Mouse (Mus musculus) spleen, adult 2 months (tissue): ENCODE results near the gene Cks1b. TPM values are rescaled to one million over a fixed set of nuclear protein-coding genes. Genes with fewer than 3 reads are reported as not detected.
A peak's percentile ranks its signal among the peaks of the same experiment; 100 is the strongest.

ENCODE experiments used
- DNase-seq, 2 experiments: peaks; one replicate each; pipeline versions ENCODE4 v3.0.0 to v3.0.0-alpha.2; 2012 to 2021; ENCODE audit warnings: low spot score in 2 of 2, low read depth in 1 of 2
- H3K27ac ChIP-seq: fragments of 200-500 bp; 2 replicates; pipeline ENCODE4 v1.5.1; 2012; ENCODE audit warnings: low read length, inconsistent platforms; ENCODE audit not compliant: insufficient read depth
- H3K27me3 ChIP-seq: fragments of 200-500 bp; 2 replicates; pipeline ENCODE4 v1.6.1; 2012; ENCODE audit warnings: mild to moderate bottlenecking, moderate library complexity, low read length, inconsistent platforms; ENCODE audit not compliant: control insufficient read depth, insufficient read depth
- H3K36me3 ChIP-seq: fragments of 200-500 bp; 2 replicates; pipeline ENCODE4 v1.6.1; 2012; ENCODE audit warnings: mild to moderate bottlenecking, low read length, inconsistent platforms; ENCODE audit not compliant: control insufficient read depth, insufficient read depth
- H3K4me1 ChIP-seq: fragments of 200-500 bp; 2 replicates; pipeline ENCODE4 v1.6.1; 2011; ENCODE audit warnings: inconsistent platforms; ENCODE audit not compliant: control insufficient read depth, insufficient read depth, insufficient read length
- H3K4me3 ChIP-seq: fragments of 200-500 bp; 2 replicates; pipeline ENCODE4 v1.5.1; 2011; ENCODE audit warnings: mild to moderate bottlenecking, inconsistent platforms; ENCODE audit not compliant: insufficient read depth, insufficient read length; ENCODE audit errors: extremely low read depth
- CTCF ChIP-seq: fragments of 200-500 bp; IDR thresholded peaks from 2 replicates; pipeline ENCODE4 v1.5.1; 2011; ENCODE audit warnings: mild to moderate bottlenecking, inconsistent platforms; ENCODE audit not compliant: insufficient read depth, insufficient read length, insufficient replicate concordance; ENCODE audit errors: extremely low read depth
- POLR2A ChIP-seq: fragments of 200-500 bp; IDR thresholded peaks from 2 replicates; pipeline ENCODE4 v1.6.1; 2011; ENCODE audit warnings: low read depth, low read length, inconsistent platforms
- WGBS: fragments of 180-500 bp; shearing (Covaris S2); methylation state at CpG from one replicate; pipeline ENCODE4 v1.1.7; 2018; 5-methylcytosine and 5-hydroxymethylcytosine counted together
- polyA plus RNA-seq: library from polyadenylated mRNA; depleted of rRNA; stranded (reverse); fragments of >200 nt; gene quantifications from 2 replicates; pipeline ENCODE4 v1.2.3, GENCODE M21; 2012

The Cks1b gene
- polyA plus RNA-seq, 1 experiment, result 20.6 TPM

DNA sequence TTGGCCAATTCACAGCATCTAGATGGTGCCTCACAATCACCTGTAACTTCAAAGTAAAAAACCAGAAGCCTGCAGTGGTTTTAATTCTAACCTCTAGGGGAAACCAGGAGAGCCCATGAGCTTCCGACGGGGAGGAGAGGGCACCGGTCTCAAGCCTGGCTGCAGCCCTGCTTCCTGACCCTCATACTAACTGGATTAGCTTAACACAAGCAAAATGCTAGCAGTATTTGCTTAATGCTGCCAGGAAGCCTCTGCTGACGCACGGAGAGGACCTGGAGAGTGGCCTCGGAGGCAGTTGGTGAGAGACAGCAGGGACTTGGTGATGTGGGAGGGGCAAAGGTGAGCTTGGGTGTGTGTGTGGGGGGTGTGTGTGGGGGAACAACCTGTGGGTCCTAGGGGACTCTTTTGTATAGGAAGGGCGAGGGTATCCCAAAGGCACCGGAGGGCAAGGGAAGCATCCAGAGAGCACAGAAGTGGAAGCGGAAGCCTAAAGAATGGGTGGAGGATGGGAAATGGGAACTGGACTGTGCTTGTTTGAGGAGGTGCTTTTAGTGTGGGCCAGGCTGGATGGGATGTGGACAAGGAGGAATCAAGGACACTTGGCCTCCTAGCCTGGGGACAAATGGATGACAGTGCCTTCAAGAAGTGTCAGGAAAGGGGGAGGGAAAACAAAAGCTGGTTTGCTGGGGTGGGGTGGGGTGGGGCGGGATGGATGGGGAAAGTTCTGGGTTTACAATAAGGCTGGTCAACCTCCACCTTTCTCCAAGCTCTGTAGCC, 36.4 kb upstream of the Cks1b start, which contains the start of gene Pmvk:
TSS of gene Pmvk (plus strand) at position 141 of the 777 bp plus-strand sequence.
- H3K27me3 ChIP-seq, result no peaks in the 10 kb centered on the region
- H3K36me3 ChIP-seq, result no peaks in the 10 kb centered on the region
- DNase-seq, result no peak
- no peaks in the 10 kb centered on the region for H3K4me1 ChIP-seq
- no peak within 1 kb of the TSS for H3K27ac ChIP-seq
- no peak within 1 kb of the TSS for H3K4me3 ChIP-seq
- 75% methylated on average over 10 of the region's 10 CpGs for WGBS
- TF ChIP-seq CTCF, result no peak
- no peak for TF ChIP-seq POLR2A

DNA sequence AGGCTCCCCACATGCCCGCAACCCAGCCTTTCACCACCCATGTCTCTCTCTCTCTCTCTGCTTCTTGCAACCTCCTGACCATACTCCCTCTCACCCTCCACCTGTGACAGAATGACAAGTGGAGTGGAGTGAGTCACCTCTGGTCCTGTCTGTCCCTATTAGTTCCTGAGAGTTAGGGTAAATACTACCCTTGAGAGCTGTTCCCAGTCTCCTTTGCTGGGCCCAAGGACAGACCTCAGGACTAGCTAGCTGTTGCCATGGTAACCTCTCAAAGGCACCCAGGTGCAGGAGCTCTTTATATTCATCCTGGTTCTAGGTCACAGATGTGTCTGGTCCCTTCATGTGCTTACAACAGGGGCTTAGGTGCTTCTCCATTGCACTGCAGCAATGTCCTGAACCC, 33.7 kb upstream of the Cks1b start:
- H3K36me3 ChIP-seq, result peaks cover 12% of the 10 kb centered on the region
- no peak overlapping the region for H3K4me3 ChIP-seq
- WGBS, result 95% methylated on average over 1 of the region's 1 CpGs
- no peaks in the 10 kb centered on the region for H3K27me3 ChIP-seq
- H3K27ac ChIP-seq, result no peak overlapping the region
- H3K4me1 ChIP-seq, result no peaks in the 10 kb centered on the region
- no peak for TF ChIP-seq POLR2A
- no peak for DNase-seq

DNA sequence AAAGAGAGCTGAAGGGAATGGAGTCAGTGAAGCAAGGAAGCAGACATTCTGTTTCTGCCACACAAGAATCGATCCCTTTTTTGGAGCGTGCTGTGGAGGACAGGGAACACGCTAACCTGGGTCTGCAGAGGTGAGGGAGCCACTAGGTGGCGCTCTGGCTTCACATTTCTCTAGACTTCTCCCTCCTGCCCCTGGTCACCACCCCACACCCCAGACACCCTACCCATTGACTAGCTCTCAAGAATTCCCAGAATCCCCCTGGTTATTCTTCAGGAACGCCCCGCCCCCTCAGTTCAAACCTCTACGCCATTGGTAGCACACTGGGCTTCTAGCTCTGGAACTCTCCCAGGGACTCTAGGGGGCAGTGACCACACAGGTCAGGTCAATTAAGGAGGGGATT, 31.4 kb upstream of the Cks1b start:
- Histone ChIP-seq H3K36me3 (peaks cover 31% of the 10 kb centered on the region), H3K27me3 (no peaks in the 10 kb centered on the region), H3K27ac (no peak overlapping the region), H3K4me1 (no peaks in the 10 kb centered on the region), H3K4me3 (no peak overlapping the region)
- no peak for TF ChIP-seq POLR2A
- peak; percentile 82; the same call in 1 of the 2 replicates for TF ChIP-seq CTCF
- WGBS, result 20% methylated on average over 7 of the region's 7 CpGs
- DNase-seq, result peak in 1 of 2 experiments; percentile 61

DNA sequence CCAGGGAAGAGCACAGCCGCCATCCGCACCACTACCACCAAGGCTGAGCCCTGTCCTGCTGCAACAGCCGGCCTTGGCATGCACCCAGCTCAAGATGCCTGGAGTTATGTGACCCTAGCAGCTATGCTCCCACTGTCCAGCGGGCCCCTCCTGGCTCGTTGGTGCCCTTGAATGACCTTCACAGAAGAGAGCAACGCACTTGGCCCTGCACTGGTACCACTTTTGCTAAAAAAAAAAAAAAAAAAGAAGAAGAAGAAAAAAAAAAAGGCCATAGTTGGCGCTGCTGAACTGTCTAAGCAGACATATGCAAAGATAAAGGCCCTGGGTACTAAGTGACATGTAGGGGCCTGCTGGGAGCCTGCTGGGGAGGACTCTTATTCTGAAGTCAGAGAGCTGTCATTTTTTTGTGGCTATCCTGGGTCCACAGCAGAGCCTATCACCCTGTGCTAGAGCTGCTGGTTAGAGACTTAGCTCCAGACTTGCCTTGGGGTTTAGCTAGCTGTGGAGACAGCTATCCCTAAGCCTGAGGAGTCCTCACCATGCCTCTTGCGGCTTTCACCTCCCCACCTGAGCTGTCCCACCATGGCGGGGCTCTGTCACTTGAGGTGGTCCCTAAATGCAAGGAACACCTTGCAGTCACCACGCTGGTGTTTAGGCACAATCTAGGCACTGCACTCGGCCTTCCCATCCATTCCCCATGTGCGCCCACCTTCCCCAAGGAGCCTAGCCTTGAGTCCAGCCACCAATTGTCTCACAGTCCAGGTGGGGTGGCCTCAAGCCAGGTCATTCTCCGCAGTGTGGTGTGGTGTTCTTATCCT, 30.7 kb upstream of the Cks1b start:
- TF ChIP-seq POLR2A (no peak), CTCF (no peak)
- Histone ChIP-seq H3K27me3 (no peaks in the 10 kb centered on the region), H3K36me3 (peaks cover 34% of the 10 kb centered on the region), H3K4me1 (no peaks in the 10 kb centered on the region), H3K4me3 (no peak overlapping the region), H3K27ac (0 out of 2 replicates have a peak overlapping the region, but pooled peaks have one; percentile 3)
- DNase-seq, result no peak
- WGBS, result 46% methylated on average over 13 of the region's 13 CpGs

DNA sequence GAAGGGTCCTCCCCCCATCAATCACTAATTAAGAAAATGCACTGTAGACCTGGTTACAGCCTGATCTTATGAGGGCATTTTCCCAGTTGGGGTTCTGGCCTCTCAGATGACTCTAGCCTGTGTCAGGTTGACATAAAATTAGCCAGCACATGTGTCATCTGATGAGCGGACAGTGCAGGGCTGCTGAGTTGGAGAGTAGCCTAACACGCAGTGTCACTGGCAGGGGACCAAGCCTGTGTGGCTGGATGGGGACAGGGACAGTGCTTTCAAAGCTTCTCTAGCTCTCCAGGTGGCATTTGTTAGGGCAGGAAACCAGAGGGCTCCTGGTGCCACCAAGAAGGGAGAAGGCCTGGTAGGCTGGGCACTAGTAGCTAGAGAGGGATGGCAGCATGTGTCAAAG, 22.5 kb upstream of the Cks1b start:
- H3K27ac ChIP-seq, result no peak overlapping the region
- 99% methylated on average over 2 of the region's 2 CpGs for WGBS
- H3K36me3 ChIP-seq, result peaks cover 28% of the 10 kb centered on the region
- peaks cover 7% of the 10 kb centered on the region; the same call in 1 of the 2 replicates for H3K4me1 ChIP-seq
- TF ChIP-seq CTCF, result no peak
- TF ChIP-seq POLR2A, result no peak
- H3K4me3 ChIP-seq, result no peak overlapping the region
- DNase-seq, result no peak
- no peaks in the 10 kb centered on the region for H3K27me3 ChIP-seq

DNA sequence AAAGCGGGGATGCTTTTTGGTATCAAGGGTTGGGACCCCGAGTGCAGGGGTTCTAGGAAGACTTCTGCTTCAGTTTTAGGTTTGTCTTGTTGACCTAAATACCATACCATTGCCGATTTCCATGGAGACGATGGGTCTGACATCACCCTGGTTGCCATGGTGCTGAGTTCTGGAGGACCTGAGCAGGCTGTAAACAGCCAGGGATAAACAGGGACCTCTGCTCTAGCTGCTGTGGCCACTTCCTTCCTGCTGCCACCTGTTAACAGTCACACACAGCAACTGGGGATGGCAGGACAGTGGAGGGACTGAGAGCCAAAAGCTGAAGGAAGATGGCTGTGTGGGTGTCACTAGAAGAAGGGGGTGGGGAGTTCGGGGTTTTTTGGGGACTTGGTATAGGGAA, 19.1 kb upstream of the Cks1b start:
- Histone ChIP-seq H3K27ac (peak overlapping the region; percentile 87), H3K36me3 (peaks cover 16% of the 10 kb centered on the region), H3K4me3 (peak overlapping the region; percentile 86), H3K4me1 (peaks cover 7% of the 10 kb centered on the region; the same call in 1 of the 2 replicates), H3K27me3 (no peaks in the 10 kb centered on the region)
- DNase-seq, result peak; percentile 42 to 59
- no peak for TF ChIP-seq CTCF
- TF ChIP-seq POLR2A, result no peak
- WGBS, result 6% methylated on average over 5 of the region's 5 CpGs
